Mouse (Mus musculus): ENCODE measurements around the gene Lgr6. TPM values are rescaled to one million over a fixed set of nuclear protein-coding genes. Genes with fewer than 3 reads are reported as not detected.
"Not testable (repeated sequence)": the region's sequence is repeated elsewhere in the genome, so short reads cannot be mapped to it uniquely, and the experiment has no call there.

Gene Lgr6
- polyA plus RNA-seq, 3 experiments from 2014 or later, result 0.05 to 0.28 TPM; not detected in 1

GRCm38 (mm10) chr1:135128011-135128441, 22.9 kb upstream of the Lgr6 start:
- peak; percentile 5 for ATAC-seq

- no peak for ATAC-seq
Observed at GRCm38 (mm10) chr1:135126443-135127027, 21.5 kb upstream of the Lgr6 start.

- ATAC-seq, result no peak
Observed at GRCm38 (mm10) chr1:135125990-135126389, 20.9 kb upstream of the Lgr6 start.

GRCm38 (mm10) chr1:135124573-135125363, 19.7 kb upstream of the Lgr6 start:
- ATAC-seq, result no peak

GRCm38 (mm10) chr1:135112661-135113060, 7.6 kb upstream of the Lgr6 start:
- peak; percentile 82 for ATAC-seq

GRCm38 (mm10) chr1:135111271-135111670, 6.2 kb upstream of the Lgr6 start:
- not testable (repeated sequence) for ATAC-seq

GRCm38 (mm10) chr1:135110075-135110474, 5.0 kb upstream of the Lgr6 start:
- ATAC-seq, result peak; percentile 46

GRCm38 (mm10) chr1:135108611-135109010, 3.5 kb upstream of the Lgr6 start:
- no peak for ATAC-seq

GRCm38 (mm10) chr1:135105951-135106350, 875 bp upstream of the Lgr6 start:
- ATAC-seq, result peak; percentile 61

GRCm38 (mm10) chr1:135100400-135100799, 4.7 kb downstream of the Lgr6 start:
- no peak for ATAC-seq

- ATAC-seq, result no peak
Observed at GRCm38 (mm10) chr1:135098441-135098840, 6.6 kb downstream of the Lgr6 start.

- no peak for ATAC-seq
Observed at GRCm38 (mm10) chr1:135097441-135097840, 7.6 kb downstream of the Lgr6 start.

- ATAC-seq, result no peak
Observed at GRCm38 (mm10) chr1:135096312-135096711, 8.8 kb downstream of the Lgr6 start.

GRCm38 (mm10) chr1:135095189-135095588, 9.9 kb downstream of the Lgr6 start:
- ATAC-seq, result no peak

GRCm38 (mm10) chr1:135094723-135095122, 10.4 kb downstream of the Lgr6 start:
- no peak for ATAC-seq

- no peak for ATAC-seq
Observed at GRCm38 (mm10) chr1:135090914-135091313, 14.2 kb downstream of the Lgr6 start.

- ATAC-seq, result no peak
Observed at GRCm38 (mm10) chr1:135089626-135090025, 15.4 kb downstream of the Lgr6 start.

- ATAC-seq, result no peak
Observed at GRCm38 (mm10) chr1:135087414-135087813, 17.7 kb downstream of the Lgr6 start.

GRCm38 (mm10) chr1:135086015-135086414, 19.1 kb downstream of the Lgr6 start:
- no peak for ATAC-seq

GRCm38 (mm10) chr1:135085296-135085871, 19.7 kb downstream of the Lgr6 start:
- no peak for ATAC-seq

GRCm38 (mm10) chr1:135083465-135083864, 21.6 kb downstream of the Lgr6 start:
- no peak for ATAC-seq

- ATAC-seq, result no peak
Observed at GRCm38 (mm10) chr1:135082267-135082666, 22.8 kb downstream of the Lgr6 start.

GRCm38 (mm10) chr1:135079021-135079420, 26.1 kb downstream of the Lgr6 start:
- no peak for ATAC-seq

GRCm38 (mm10) chr1:135076470-135076869, 28.6 kb downstream of the Lgr6 start:
- no peak for ATAC-seq
